Mouse (Mus musculus): ENCODE measurements around the gene Tas1r1. TPM values are rescaled to one million over a fixed set of nuclear protein-coding genes. Genes with fewer than 3 reads are reported as not detected.
A peak's percentile ranks its signal among the peaks of the same experiment; 100 is the strongest.

Gene Tas1r1
- total RNA-seq (2015) (0.11 and 0.16 TPM in 2 replicates), total RNA-seq (2017) (not detected in 2 replicates)

GRCm38 (mm10) chr4:152038225-152038984, at the start of gene Tas1r1:
Gene Tas1r1, minus strand, starts transcription at chr4:152038568.
- no peak for ATAC-seq (ENCODE audit: poor library complexity, severe bottlenecking)

- ATAC-seq (ENCODE audit: poor library complexity, severe bottlenecking): no peak
Measured at GRCm38 (mm10) chr4:152088133-152088532, 49.8 kb upstream of the Tas1r1 start.

GRCm38 (mm10) chr4:152087211-152088081, 49.1 kb upstream of the Tas1r1 start:
- peak; percentile 79 for ATAC-seq (ENCODE audit: poor library complexity, severe bottlenecking)

- peak; percentile 49 for ATAC-seq (ENCODE audit: poor library complexity, severe bottlenecking)
Measured at GRCm38 (mm10) chr4:152086505-152087210, 48.3 kb upstream of the Tas1r1 start.

GRCm38 (mm10) chr4:152084616-152085015, 46.2 kb upstream of the Tas1r1 start:
- ATAC-seq (ENCODE audit: poor library complexity, severe bottlenecking): no peak

- ATAC-seq (ENCODE audit: poor library complexity, severe bottlenecking): no peak
Measured at GRCm38 (mm10) chr4:152083611-152084220, 45.3 kb upstream of the Tas1r1 start.

- ATAC-seq (ENCODE audit: poor library complexity, severe bottlenecking): no peak
Measured at GRCm38 (mm10) chr4:152079931-152080330, 41.6 kb upstream of the Tas1r1 start.

- ATAC-seq (ENCODE audit: poor library complexity, severe bottlenecking): no peak
Measured at GRCm38 (mm10) chr4:152079261-152079660, 40.9 kb upstream of the Tas1r1 start.

GRCm38 (mm10) chr4:152078105-152078530, 39.8 kb upstream of the Tas1r1 start:
- peak; percentile 90 for ATAC-seq (ENCODE audit: poor library complexity, severe bottlenecking)

GRCm38 (mm10) chr4:152077191-152077590, 38.8 kb upstream of the Tas1r1 start:
- no peak for ATAC-seq (ENCODE audit: poor library complexity, severe bottlenecking)

GRCm38 (mm10) chr4:152074548-152074947, 36.2 kb upstream of the Tas1r1 start:
- no peak for ATAC-seq (ENCODE audit: poor library complexity, severe bottlenecking)

GRCm38 (mm10) chr4:152073715-152074114, 35.3 kb upstream of the Tas1r1 start:
- ATAC-seq (ENCODE audit: poor library complexity, severe bottlenecking): no peak

- ATAC-seq (ENCODE audit: poor library complexity, severe bottlenecking): peak; percentile 25
Measured at GRCm38 (mm10) chr4:152072655-152073054, 34.3 kb upstream of the Tas1r1 start.

GRCm38 (mm10) chr4:152072121-152072601, 33.8 kb upstream of the Tas1r1 start, which contains the start of gene Plekhg5:
Gene Plekhg5, plus strand, starts transcription at chr4:152072498.
- ATAC-seq (ENCODE audit: poor library complexity, severe bottlenecking): peak; percentile 57

GRCm38 (mm10) chr4:152070494-152071396, 32.4 kb upstream of the Tas1r1 start:
- ATAC-seq (ENCODE audit: poor library complexity, severe bottlenecking): no peak

GRCm38 (mm10) chr4:152069245-152069644, 30.9 kb upstream of the Tas1r1 start:
- ATAC-seq (ENCODE audit: poor library complexity, severe bottlenecking): no peak

GRCm38 (mm10) chr4:152068166-152068724, 29.9 kb upstream of the Tas1r1 start:
- ATAC-seq (ENCODE audit: poor library complexity, severe bottlenecking): no peak

- no peak for ATAC-seq (ENCODE audit: poor library complexity, severe bottlenecking)
Measured at GRCm38 (mm10) chr4:152067280-152067679, 28.9 kb upstream of the Tas1r1 start.

Data from megakaryocyte, adult 5-6 weeks (primary cell).